Comparison of ENCODE assay signal across 20 mouse cellular contexts in genomic region chr9:123709226-123709625, GRCm38 (mm10). TPM values are rescaled to one million over a fixed set of nuclear protein-coding genes. Genes with fewer than 3 reads are reported as not detected.
DNase-seq lines count a peak whose midpoint lies in the region; ATAC-seq and TF ChIP-seq lines count a peak whose summit lies in the region.
"Had no signal": no experiment of that assay in that cellular context is flagged by ENCODE, and none has a peak within 500 bp of the region (broad histone marks: within the 10 kb centered on the region; RNA-seq: fewer than 3 reads in every experiment).

No protein-coding gene starts in this region.

- ATAC-seq in kidney, embryonic 16.5 days (ENCODE audit: low FRiP score, low TSS enrichment) = no peak
- no peak for ATAC-seq in midbrain, embryonic 14.5 days (ENCODE audit: low FRiP score, low TSS enrichment)
- ATAC-seq in midbrain, embryonic 11.5 days (ENCODE audit: low FRiP score) = no peak
- 0 out of 2 replicates have a peak, but pooled peaks have one; percentile 55 for ATAC-seq in megakaryocyte-erythroid progenitor cell, adult 5-6 weeks (replicated peaks; ENCODE audit: low FRiP score, low TSS enrichment, poor library complexity, severe bottlenecking)
- ATAC-seq: forebrain, embryonic 15.5 days; intestine, embryonic 15.5 days had no signal

- H3K9ac ChIP-seq in kidney, embryonic 16.5 days (replicated peaks; ENCODE audit: low read length) = no peak overlapping the region
- H3K9ac ChIP-seq in midbrain, embryonic 14.5 days (replicated peaks; ENCODE audit: low read length) = no peak overlapping the region
- H3K9ac ChIP-seq in midbrain, embryonic 11.5 days (ENCODE audit: low read length) = no peak overlapping the region
- H3K9ac ChIP-seq: forebrain, embryonic 15.5 days; hindbrain, embryonic 12.5 days; intestine, embryonic 15.5 days; limb, embryonic 13.5 days had no signal

- peaks cover 21% of the 10 kb centered on the region; the same call in 1 of the 2 replicates for H3K36me3 ChIP-seq in kidney, embryonic 16.5 days (ENCODE audit: insufficient read depth, low read length)
- H3K36me3 ChIP-seq in midbrain, embryonic 14.5 days (ENCODE audit: control insufficient read depth, insufficient read depth, low read length) = peaks cover 59% of the 10 kb centered on the region
- no peaks in the 10 kb centered on the region for H3K36me3 ChIP-seq in midbrain, embryonic 11.5 days (ENCODE audit: control insufficient read depth, insufficient read depth, low read length)

- no peak for DNase-seq in gastrocnemius, adult 2 months
- DNase-seq in gastrocnemius, postnatal 14 days = no peak
- DNase-seq in kidney, postnatal 14 days = peak; percentile 6
- DNase-seq in midbrain, embryonic 14.5 days = peak; percentile 9
- DNase-seq in midbrain, embryonic 11.5 days (ENCODE audit: low spot score, missing footprints) = no peak
- no peak for DNase-seq in cerebellum, adult 9-11 months
- DNase-seq: adrenal gland, adult 2 months; cerebellum, postnatal 10 days; heart, adult 18-20 months; lung, adult 2 months; right cerebral cortex, adult 18-20 months; thymus, adult 2 months had no signal

- intact Hi-C loops in gastrocnemius, adult 2 months (cut with DNase I) = no loop called here
- intact Hi-C loops in gastrocnemius, postnatal 14 days (cut with DNase I; ENCODE audit: low total_unique reads) = no loop called here

- peak; percentile 23; the same call in 1 of the 2 replicates for TF ChIP-seq CTCF in gastrocnemius, adult 2 months (IDR thresholded peaks at IDR 0.05)

- no peaks in the 10 kb centered on the region for H3K27me3 ChIP-seq in kidney, embryonic 16.5 days (ENCODE audit: insufficient read depth, low read length)
- H3K27me3 ChIP-seq in midbrain, embryonic 14.5 days (ENCODE audit: control insufficient read depth, insufficient read depth, low read length) = no peaks in the 10 kb centered on the region
- H3K27me3 ChIP-seq in midbrain, embryonic 11.5 days (ENCODE audit: control insufficient read depth, insufficient read depth, low read length) = no peaks in the 10 kb centered on the region
- H3K27me3 ChIP-seq: forebrain, embryonic 15.5 days; hindbrain, embryonic 12.5 days; intestine, embryonic 15.5 days; limb, embryonic 13.5 days had no signal

- 41% methylated on average over 2 of the region's 2 CpGs for WGBS in kidney, embryonic 16.5 days
- 52% methylated on average over 2 of the region's 2 CpGs for WGBS in midbrain, embryonic 14.5 days
- 50% methylated on average over 2 of the region's 2 CpGs for WGBS in midbrain, embryonic 11.5 days

- no peak overlapping the region for H3K27ac ChIP-seq in gastrocnemius, adult 2 months
- no peak overlapping the region for H3K27ac ChIP-seq in kidney, embryonic 16.5 days (ENCODE audit: low read length)
- H3K27ac ChIP-seq in midbrain, embryonic 14.5 days (replicated peaks; ENCODE audit: low read depth, low read length) = no peak overlapping the region
- no peak overlapping the region for H3K27ac ChIP-seq in midbrain, embryonic 11.5 days (ENCODE audit: low read depth, low read length)
- H3K27ac ChIP-seq: forebrain, embryonic 15.5 days; hindbrain, embryonic 12.5 days; intestine, embryonic 15.5 days; limb, embryonic 13.5 days had no signal

- no peak overlapping the region for H3K4me3 ChIP-seq in gastrocnemius, adult 2 months
- no peak overlapping the region for H3K4me3 ChIP-seq in kidney, embryonic 16.5 days (ENCODE audit: low read length)
- no peak overlapping the region for H3K4me3 ChIP-seq in midbrain, embryonic 14.5 days (replicated peaks; ENCODE audit: low read depth, low read length)
- no peak overlapping the region for H3K4me3 ChIP-seq in midbrain, embryonic 11.5 days (ENCODE audit: low read depth, low read length)
- H3K4me3 ChIP-seq: forebrain, embryonic 15.5 days; hindbrain, embryonic 12.5 days; intestine, embryonic 15.5 days; limb, embryonic 13.5 days had no signal

- H3K9me3 ChIP-seq in kidney, embryonic 16.5 days (ENCODE audit: low read length) = no peaks in the 10 kb centered on the region
- H3K9me3 ChIP-seq in midbrain, embryonic 14.5 days (ENCODE audit: control insufficient read depth, low read length) = no peaks in the 10 kb centered on the region
- H3K9me3 ChIP-seq in midbrain, embryonic 11.5 days (ENCODE audit: control insufficient read depth, low read length) = no peaks in the 10 kb centered on the region
- H3K9me3 ChIP-seq: forebrain, embryonic 15.5 days; hindbrain, embryonic 12.5 days; intestine, embryonic 15.5 days; limb, embryonic 13.5 days had no signal

- H3K4me1 ChIP-seq in kidney, embryonic 16.5 days (ENCODE audit: insufficient read depth, low read length) = no peaks in the 10 kb centered on the region
- no peaks in the 10 kb centered on the region for H3K4me1 ChIP-seq in midbrain, embryonic 14.5 days (ENCODE audit: control insufficient read depth, insufficient read depth, low read length)
- H3K4me1 ChIP-seq in midbrain, embryonic 11.5 days (ENCODE audit: control insufficient read depth, insufficient read depth, low read length) = no peaks in the 10 kb centered on the region
- H3K4me1 ChIP-seq: forebrain, embryonic 15.5 days; hindbrain, embryonic 12.5 days; intestine, embryonic 15.5 days; limb, embryonic 13.5 days had no signal

- H3K4me2 ChIP-seq in kidney, embryonic 16.5 days (replicated peaks; ENCODE audit: low read depth, low read length) = no peak overlapping the region
- no peak overlapping the region for H3K4me2 ChIP-seq in midbrain, embryonic 14.5 days (ENCODE audit: low read length)
- H3K4me2 ChIP-seq in midbrain, embryonic 11.5 days = no peak overlapping the region
- H3K4me2 ChIP-seq: forebrain, embryonic 15.5 days; hindbrain, embryonic 12.5 days; intestine, embryonic 15.5 days; limb, embryonic 13.5 days had no signal

RNA-seq across cellular contexts. Expression of gene Lztfl1, which starts 8.3 kb away (rescaled TPM):
- 10 to 100 TPM; 18.4 to 20.5 TPM for total RNA-seq in gastrocnemius, adult 2 months (2021)
- 10 to 100 TPM; 16.2 to 20.2 TPM for total RNA-seq in gastrocnemius, postnatal 14 days (2021)
- 48.1 and 48.4 TPM in 2 replicates for polyA plus RNA-seq in kidney, embryonic 16.5 days (2015; fragmentation: Nextera tagmentation; extraction: Ambion mirVana)
- polyA plus RNA-seq in midbrain, embryonic 14.5 days (2014; fragmentation: Nextera tagmentation; extraction: Ambion mirVana) = 55.0 and 60.7 TPM in 2 replicates
- 50.6 and 58.4 TPM in 2 replicates for polyA plus RNA-seq in midbrain, embryonic 11.5 days (2014; fragmentation: Nextera tagmentation; extraction: Ambion mirVana)
- total RNA-seq in megakaryocyte-erythroid progenitor cell, adult 5-6 weeks (2014; fragmentation: Nextera tagmentation) = 35.2 and 42.5 TPM in 2 replicates
- 28.1 and 30.4 TPM in 2 replicates for total RNA-seq in megakaryocyte-erythroid progenitor cell, adult 5-6 weeks (2017)

RNA-seq across cellular contexts. Expression of gene Slc6a20a, which starts 30.5 kb away (rescaled TPM):
- not detected for total RNA-seq in gastrocnemius, adult 2 months (2021)
- not detected for total RNA-seq in gastrocnemius, postnatal 14 days (2021)
- 0.69 and 0.94 TPM in 2 replicates for polyA plus RNA-seq in kidney, embryonic 16.5 days (2015; fragmentation: Nextera tagmentation; extraction: Ambion mirVana)
- polyA plus RNA-seq in midbrain, embryonic 14.5 days (2014; fragmentation: Nextera tagmentation; extraction: Ambion mirVana) = 0.81 and 13.1 TPM in 2 replicates
- 2.6 and 3.6 TPM in 2 replicates for polyA plus RNA-seq in midbrain, embryonic 11.5 days (2014; fragmentation: Nextera tagmentation; extraction: Ambion mirVana)
- 4.1 and 5.6 TPM in 2 replicates for total RNA-seq in megakaryocyte-erythroid progenitor cell, adult 5-6 weeks (2014; fragmentation: Nextera tagmentation)
- total RNA-seq in megakaryocyte-erythroid progenitor cell, adult 5-6 weeks (2017) = 4.2 and 6.2 TPM in 2 replicates
- total RNA-seq: heart, adult 18-20 months had no signal
- polyA plus RNA-seq: C2C12; limb, embryonic 13.5 days had no signal

RNA-seq across cellular contexts. Expression of gene Ccr9, which starts 31.0 kb away (rescaled TPM):
- not detected for total RNA-seq in gastrocnemius, adult 2 months (2021)
- total RNA-seq in gastrocnemius, postnatal 14 days (2021) = under 1 TPM in 1 of 2 experiments, not detected in 1; 0.11 TPM
- 0.09 and 0.16 TPM in 2 replicates for polyA plus RNA-seq in kidney, embryonic 16.5 days (2015; fragmentation: Nextera tagmentation; extraction: Ambion mirVana)
- polyA plus RNA-seq in midbrain, embryonic 14.5 days (2014; fragmentation: Nextera tagmentation; extraction: Ambion mirVana) = 0.16 and 0.51 TPM in 2 replicates
- 0.22 and 0.34 TPM in 2 replicates for polyA plus RNA-seq in midbrain, embryonic 11.5 days (2014; fragmentation: Nextera tagmentation; extraction: Ambion mirVana)
- total RNA-seq in megakaryocyte-erythroid progenitor cell, adult 5-6 weeks (2014; fragmentation: Nextera tagmentation) = not detected in 2 replicates
- total RNA-seq in megakaryocyte-erythroid progenitor cell, adult 5-6 weeks (2017) = 0.09 TPM in 1 of 2 replicates, not detected in the other
- total RNA-seq: adrenal gland, adult 2 months; gastrocnemius, adult 18-20 months had no signal

Comparison
In these comparisons a context has a peak if more than half of its experiments do, and no peak if none do; other contexts are left out.
1. DNase-seq: peak in kidney, postnatal 14 days (single experiment) and midbrain, embryonic 14.5 days (single experiment); none in gastrocnemius, adult 2 months (single experiment), gastrocnemius, postnatal 14 days (single experiment), midbrain, embryonic 11.5 days (single experiment) and cerebellum, adult 9-11 months (single experiment).
2. RNA of gene Slc6a20a, which starts 30.5 kb away (total RNA-seq): 4.1 to 6.2 TPM in megakaryocyte-erythroid progenitor cell, adult 5-6 weeks; not detected in gastrocnemius, postnatal 14 days and not detected in gastrocnemius, adult 2 months; every median in the first group is over 4 times any median in the second.